Mouse (Mus musculus) kidney, adult 8-10 months (tissue): ENCODE results near the gene Glrb.

Source experiments
- DNase-seq, 2 experiments: peaks; one replicate each; pipeline ENCODE4 v3.0.0; 2022

Gene Glrb

GRCm38 (mm10) chr3:80913111-80913778, at the start of gene Glrb:
Gene Glrb, minus strand, starts transcription at chr3:80913660.
- DNase-seq: no peak

GRCm38 (mm10) chr3:80959965-80960364, 46.5 kb upstream of the Glrb start:
- DNase-seq: no peak

GRCm38 (mm10) chr3:80958591-80958990, 45.1 kb upstream of the Glrb start:
- DNase-seq: peak; percentile 54 to 68

GRCm38 (mm10) chr3:80913779-80914284, 372 bp upstream of the Glrb start:
- no peak for DNase-seq

- DNase-seq: no peak
Observed at GRCm38 (mm10) chr3:80894745-80895480, 18.5 kb downstream of the Glrb start.

- no peak for DNase-seq
Observed at GRCm38 (mm10) chr3:80894328-80894727, 19.1 kb downstream of the Glrb start.

- no peak for DNase-seq
Observed at GRCm38 (mm10) chr3:80893055-80893690, 20.3 kb downstream of the Glrb start.

- no peak for DNase-seq
Observed at GRCm38 (mm10) chr3:80891087-80891486, 22.4 kb downstream of the Glrb start.

GRCm38 (mm10) chr3:80885174-80885573, 28.3 kb downstream of the Glrb start:
- no peak for DNase-seq

GRCm38 (mm10) chr3:80883601-80884000, 29.9 kb downstream of the Glrb start:
- DNase-seq: no peak

GRCm38 (mm10) chr3:80880660-80881293, 32.7 kb downstream of the Glrb start:
- no peak for DNase-seq

- DNase-seq: no peak
Observed at GRCm38 (mm10) chr3:80878571-80878970, 34.9 kb downstream of the Glrb start.

GRCm38 (mm10) chr3:80874690-80875353, 38.6 kb downstream of the Glrb start:
- no peak for DNase-seq

GRCm38 (mm10) chr3:80874081-80874480, 39.4 kb downstream of the Glrb start:
- no peak for DNase-seq

GRCm38 (mm10) chr3:80871472-80872171, 41.8 kb downstream of the Glrb start:
- DNase-seq: no peak

- DNase-seq: no peak
Observed at GRCm38 (mm10) chr3:80867328-80867727, 46.1 kb downstream of the Glrb start.

- no peak for DNase-seq
Observed at GRCm38 (mm10) chr3:80852912-80853507, 60.5 kb downstream of the Glrb start.

GRCm38 (mm10) chr3:80850947-80851346, 62.5 kb downstream of the Glrb start:
- DNase-seq: no peak

- DNase-seq: no peak
Observed at GRCm38 (mm10) chr3:80845634-80846033, 67.8 kb downstream of the Glrb start.

- DNase-seq: no peak
Observed at GRCm38 (mm10) chr3:80839845-80840244, 73.6 kb downstream of the Glrb start.

- DNase-seq: no peak
Observed at GRCm38 (mm10) chr3:80837583-80837982, 75.9 kb downstream of the Glrb start.

- DNase-seq: no peak
Observed at GRCm38 (mm10) chr3:80823975-80824374, 89.5 kb downstream of the Glrb start.
